Comparison of ENCODE assay signal across 14 mouse cellular contexts in genomic region chr2:26013674-26014073, GRCm38 (mm10). TPM values are rescaled to one million over a fixed set of nuclear protein-coding genes. Genes with fewer than 3 reads are reported as not detected.
DNase-seq lines count a peak whose midpoint lies in the region; ATAC-seq and TF ChIP-seq lines count a peak whose summit lies in the region.
"Had no signal": no experiment of that assay in that cellular context is flagged by ENCODE, and none has a peak within 500 bp of the region (broad histone marks: within the 10 kb centered on the region; RNA-seq: fewer than 3 reads in every experiment).

No protein-coding gene starts in this region.

- 0 out of 2 replicates have a peak overlapping the region, but pooled peaks have one; percentile 18 for H3K9ac ChIP-seq in heart, embryonic 11.5 days (ENCODE audit: low read depth, low read length)
- no peak overlapping the region for H3K9ac ChIP-seq in heart, adult 2 months (ENCODE audit: low read depth, low read length)
- H3K9ac ChIP-seq: forebrain, postnatal 0 days; limb, embryonic 15.5 days had no signal

- H3K27me3 ChIP-seq in heart, embryonic 11.5 days (ENCODE audit: control insufficient read depth, insufficient read depth, low read length): no peaks in the 10 kb centered on the region
- no peaks in the 10 kb centered on the region for H3K27me3 ChIP-seq in heart, adult 2 months (ENCODE audit: control insufficient read depth, insufficient read depth, low read length)
- H3K27me3 ChIP-seq: embryonic facial prominence, embryonic 13.5 days; limb, embryonic 15.5 days had no signal

- TF ChIP-seq EP300 in heart, adult 2 months (IDR thresholded peaks at IDR 0.05; ENCODE audit: insufficient read depth, low read depth, low read length): no peak

- intact Hi-C loops in heart, adult 2 months (cut with DNase I): no loop called here

- peak; percentile 95 for ATAC-seq in heart, embryonic 11.5 days (replicated peaks; ENCODE audit: insufficient number of reproducible peaks, low FRiP score, low TSS enrichment)
- ATAC-seq: forebrain, postnatal 0 days had no signal

- no peak for DNase-seq in heart, adult 2 months
- DNase-seq in liver: peak; percentile 93
- peak; percentile 64 to 81 for DNase-seq in spleen, postnatal 10 days (ENCODE audit: low spot score in 2 of 2)
- DNase-seq in retina, postnatal 1 day: no peak
- no peak for DNase-seq in ovary, postnatal 36 days (ENCODE audit: low spot score)
- no peak for DNase-seq in layer of hippocampus, adult 11-12 months (ENCODE audit: low spot score)
- DNase-seq: B cell, adult 2 months; cerebellum, adult 8-10 months; forebrain, postnatal 0 days; heart, postnatal 36 days had no signal

- peaks cover 28% of the 10 kb centered on the region for H3K36me3 ChIP-seq in heart, embryonic 11.5 days (ENCODE audit: control insufficient read depth, insufficient read depth, low read length)
- peaks cover 15% of the 10 kb centered on the region for H3K36me3 ChIP-seq in heart, adult 2 months (ENCODE audit: control insufficient read depth, insufficient read depth, low read length)

- peak overlapping the region; percentile 79 for H3K27ac ChIP-seq in heart, embryonic 11.5 days (ENCODE audit: low read depth, low read length)
- no peak overlapping the region for H3K27ac ChIP-seq in heart, adult 2 months
- peak overlapping the region; percentile 69; the same call in 1 of the 2 replicates for H3K27ac ChIP-seq in bone marrow, adult 2 months (ENCODE audit: control insufficient read depth, insufficient read depth, low read depth, low read length, poor library complexity)
- H3K27ac ChIP-seq: embryonic facial prominence, embryonic 13.5 days; limb, embryonic 15.5 days had no signal

- TF ChIP-seq CTCF in heart, adult 2 months (IDR thresholded peaks at IDR 0.05): no peak
- no peak for TF ChIP-seq CTCF in bone marrow, adult 2 months (IDR thresholded peaks at IDR 0.05; ENCODE audit: control insufficient read depth, insufficient read depth, low read length)

- WGBS in heart, embryonic 11.5 days (ENCODE audit: insufficient replicate concordance): 55% methylated on average over 3 of the region's 3 CpGs
- 86% methylated on average over 3 of the region's 3 CpGs for WGBS in heart, adult 2 months
- WGBS in bone marrow, adult 2 months: 53% methylated on average over 3 of the region's 3 CpGs

- peaks cover 6% of the 10 kb centered on the region; the same call in 1 of the 2 replicates for H3K4me1 ChIP-seq in heart, embryonic 11.5 days (ENCODE audit: control insufficient read depth, insufficient read depth, low read length)
- H3K4me1 ChIP-seq in heart, adult 2 months (ENCODE audit: control insufficient read depth, insufficient read depth, low read length): peaks cover 5% of the 10 kb centered on the region
- H3K4me1 ChIP-seq in bone marrow, adult 2 months (ENCODE audit: control insufficient read depth, insufficient read depth, low read length): no peaks in the 10 kb centered on the region; the same call in 1 of the 2 replicates
- H3K4me1 ChIP-seq: embryonic facial prominence, embryonic 13.5 days had no signal

- TF ChIP-seq POLR2A in heart, adult 2 months (IDR thresholded peaks at IDR 0.05; ENCODE audit: insufficient read depth, low read depth, low read length): no peak
- no peak for TF ChIP-seq POLR2A in bone marrow, adult 2 months (IDR thresholded peaks at IDR 0.05; ENCODE audit: borderline replicate concordance, control insufficient read depth, low read depth, low read length)

- peaks cover 6% of the 10 kb centered on the region for H3K79me2 ChIP-seq in heart, adult 2 months (replicated peaks; ENCODE audit: control insufficient read depth, insufficient read depth, low read length)

- no peaks in the 10 kb centered on the region for H3K9me3 ChIP-seq in heart, embryonic 11.5 days (replicated peaks; ENCODE audit: control insufficient read depth, low read length)
- H3K9me3 ChIP-seq: embryonic facial prominence, embryonic 13.5 days; limb, embryonic 15.5 days had no signal

- H3K4me3 ChIP-seq in heart, embryonic 11.5 days (ENCODE audit: low read depth, low read length): no peak overlapping the region
- no peak overlapping the region for H3K4me3 ChIP-seq in heart, adult 2 months
- H3K4me3 ChIP-seq in bone marrow, adult 2 months (replicated peaks; ENCODE audit: control insufficient read depth, low read depth, low read length): peak overlapping the region; percentile 27
- H3K4me3 ChIP-seq: embryonic facial prominence, embryonic 13.5 days; limb, embryonic 15.5 days had no signal

- no peak overlapping the region for H3K4me2 ChIP-seq in heart, embryonic 11.5 days
- H3K4me2 ChIP-seq: embryonic facial prominence, embryonic 13.5 days; limb, embryonic 15.5 days had no signal

RNA-seq across cellular contexts. Expression of gene Ubac1, which starts 7.9 kb away (rescaled TPM):
- 136 and 141 TPM in 2 replicates for polyA plus RNA-seq in heart, embryonic 11.5 days (2014; fragmentation: Nextera tagmentation; extraction: Ambion mirVana)
- total RNA-seq in heart, adult 2 months (2021): 10 to 100 TPM; 86.3 to 92.0 TPM
- 116 and 139 TPM in 2 replicates for polyA plus RNA-seq in heart, adult 2 months (2012; rRNA removed)
- polyA plus RNA-seq in bone marrow, adult 2 months (2011; ENCODE audit: insufficient read depth, insufficient read length, low replicate concordance, missing spikeins): 452 and 465 TPM in 2 replicates

RNA-seq across cellular contexts. Expression of gene Camsap1, which starts 30.6 kb away (rescaled TPM):
- 8.9 and 14.1 TPM in 2 replicates for polyA plus RNA-seq in heart, embryonic 11.5 days (2014; fragmentation: Nextera tagmentation; extraction: Ambion mirVana)
- total RNA-seq in heart, adult 2 months (2021): 10 to 100 TPM; 38.9 to 45.1 TPM
- polyA plus RNA-seq in heart, adult 2 months (2012; rRNA removed): 7.4 and 13.5 TPM in 2 replicates
- 13.0 and 18.9 TPM in 2 replicates for polyA plus RNA-seq in bone marrow, adult 2 months (2011; ENCODE audit: insufficient read depth, insufficient read length, low replicate concordance, missing spikeins)

Comparison
In these comparisons a context has a peak if more than half of its experiments do, and no peak if none do; other contexts are left out.
1. DNase-seq: peak in liver (single experiment) and spleen, postnatal 10 days (2 of 2); none in heart, adult 2 months (0 of 2), retina, postnatal 1 day (single experiment), ovary, postnatal 36 days (single experiment) and layer of hippocampus, adult 11-12 months (single experiment).